Mouse (Mus musculus) kidney, adult 2 months (tissue): ENCODE results near the gene Cntrob.

ENCODE experiments used
- CTCF ChIP-seq: fragments of 200-500 bp; conservative IDR thresholded peaks from 2 replicates; pipeline ENCODE4 v1.5.1; 2011; ENCODE audit warnings: low read depth, mild to moderate bottlenecking, control low read depth, low read length, moderate library complexity, mixed read lengths; ENCODE audit not compliant: insufficient read depth, insufficient read length
- POLR2A ChIP-seq: fragments of 200-500 bp; IDR thresholded peaks from one replicate; pipeline ENCODE4 v1.6.1; 2011; ENCODE audit warnings: low read depth, low read length, control low read depth

- TF ChIP-seq CTCF, result no peak
- TF ChIP-seq POLR2A, result no peak
Observed at GRCm38 (mm10) chr11:69253131-69253530, 70.4 kb downstream of the Cntrob start.
